In genomic region chr17:86164416-86164815, GRCm38 (mm10) we compare ENCODE assay signal across 29 mouse cellular contexts. TPM values are rescaled to one million over a fixed set of nuclear protein-coding genes. Genes with fewer than 3 reads are reported as not detected.
DNase-seq lines count a peak whose midpoint lies in the region; ATAC-seq and TF ChIP-seq lines count a peak whose summit lies in the region.
"Had no signal": no experiment of that assay in that cellular context is flagged by ENCODE, and none has a peak within 500 bp of the region (broad histone marks: within the 10 kb centered on the region; RNA-seq: fewer than 3 reads in every experiment).

No protein-coding gene starts in this region.

- peaks cover 24% of the 10 kb centered on the region for H3K4me1 ChIP-seq in liver, postnatal 0 days (ENCODE audit: insufficient read depth)
- H3K4me1 ChIP-seq in liver, embryonic 12.5 days: peaks cover 47% of the 10 kb centered on the region
- peaks cover 40% of the 10 kb centered on the region for H3K4me1 ChIP-seq in limb, embryonic 10.5 days

- ATAC-seq in liver, postnatal 0 days: no peak
- no peak for ATAC-seq in liver, embryonic 12.5 days
- peak; percentile 57 for ATAC-seq in granulocyte monocyte progenitor cell, adult 5-6 weeks (replicated peaks; ENCODE audit: poor library complexity, severe bottlenecking)
- peak; percentile 24 for ATAC-seq in monocyte, adult 5-6 weeks (replicated peaks; ENCODE audit: insufficient number of reproducible peaks, low FRiP score, low TSS enrichment, poor library complexity, severe bottlenecking)
- ATAC-seq: forebrain, embryonic 14.5 days; Patski had no signal

- 49% methylated on average over 7 of the region's 7 CpGs for WGBS in liver, postnatal 0 days (ENCODE audit: insufficient replicate concordance)
- WGBS in liver, embryonic 12.5 days (ENCODE audit: insufficient replicate concordance): 65% methylated on average over 7 of the region's 7 CpGs
- WGBS in limb, embryonic 10.5 days: 87% methylated on average over 7 of the region's 7 CpGs

- no peaks in the 10 kb centered on the region for H3K36me3 ChIP-seq in liver, postnatal 0 days (replicated peaks; ENCODE audit: insufficient read depth, low read length)
- no peaks in the 10 kb centered on the region for H3K36me3 ChIP-seq in liver, embryonic 12.5 days
- no peaks in the 10 kb centered on the region for H3K36me3 ChIP-seq in limb, embryonic 10.5 days
- H3K36me3 ChIP-seq: embryonic facial prominence, embryonic 10.5 days; embryonic facial prominence, embryonic 15.5 days; heart, embryonic 13.5 days; hindbrain, embryonic 10.5 days; hindbrain, embryonic 15.5 days had no signal

- H3K27ac ChIP-seq in liver, postnatal 0 days (ENCODE audit: low read depth): no peak overlapping the region
- no peak overlapping the region for H3K27ac ChIP-seq in liver, embryonic 12.5 days
- no peak overlapping the region for H3K27ac ChIP-seq in limb, embryonic 10.5 days
- H3K27ac ChIP-seq: embryonic facial prominence, embryonic 10.5 days; embryonic facial prominence, embryonic 15.5 days; heart, embryonic 13.5 days; hindbrain, embryonic 10.5 days; hindbrain, embryonic 15.5 days had no signal

- H3K9me3 ChIP-seq in liver, postnatal 0 days (ENCODE audit: low read length): no peaks in the 10 kb centered on the region
- no peaks in the 10 kb centered on the region for H3K9me3 ChIP-seq in liver, embryonic 12.5 days (replicated peaks)
- H3K9me3 ChIP-seq in limb, embryonic 10.5 days (replicated peaks): no peaks in the 10 kb centered on the region
- H3K9me3 ChIP-seq: embryonic facial prominence, embryonic 10.5 days; embryonic facial prominence, embryonic 15.5 days; G1E; heart, embryonic 13.5 days; hindbrain, embryonic 10.5 days; hindbrain, embryonic 15.5 days had no signal

- no peak overlapping the region for H3K4me2 ChIP-seq in liver, postnatal 0 days (ENCODE audit: low read depth, low read length)
- H3K4me2 ChIP-seq in liver, embryonic 12.5 days: no peak overlapping the region
- H3K4me2 ChIP-seq: embryonic facial prominence, embryonic 15.5 days; heart, embryonic 13.5 days; hindbrain, embryonic 15.5 days had no signal

- H3K27me3 ChIP-seq in liver, postnatal 0 days (ENCODE audit: insufficient read depth, low read length): peaks cover 17% of the 10 kb centered on the region; the same call in 1 of the 2 replicates
- H3K27me3 ChIP-seq in liver, embryonic 12.5 days (replicated peaks): peaks cover 26% of the 10 kb centered on the region
- peaks cover 6% of the 10 kb centered on the region; the same call in 1 of the 2 replicates for H3K27me3 ChIP-seq in limb, embryonic 10.5 days (ENCODE audit: low read depth, poor library complexity, severe bottlenecking)
- H3K27me3 ChIP-seq: embryonic facial prominence, embryonic 15.5 days; heart, embryonic 13.5 days; Patski had no signal

- peak; percentile 41 for DNase-seq in liver, postnatal 0 days
- peak; percentile 57 for DNase-seq in 416B (ENCODE audit: low read depth)
- DNase-seq in limb, embryonic 10.5 days (ENCODE audit: low spot score): no peak
- no peak for DNase-seq in cerebellum, postnatal 25 days
- DNase-seq: adrenal gland, postnatal 14 days; cerebellum, adult 11-12 months; cerebellum, postnatal 10 days; heart, postnatal 10 days; kidney, postnatal 10 days; layer of hippocampus, postnatal 36 days; liver; lung, adult 18-20 months; lung, postnatal 14 days; midbrain, embryonic 14.5 days; right cerebral cortex, postnatal 25 days; spleen, adult 18-20 months; thymus, adult 2 months; thymus, postnatal 36 days had no signal

- no peak overlapping the region for H3K4me3 ChIP-seq in liver, postnatal 0 days (ENCODE audit: low read depth, low read length)
- no peak overlapping the region for H3K4me3 ChIP-seq in liver, embryonic 12.5 days
- no peak overlapping the region for H3K4me3 ChIP-seq in limb, embryonic 10.5 days
- H3K4me3 ChIP-seq: embryonic facial prominence, embryonic 10.5 days; embryonic facial prominence, embryonic 15.5 days; heart, embryonic 13.5 days; hindbrain, embryonic 10.5 days; hindbrain, embryonic 15.5 days had no signal

- no peak overlapping the region for H3K9ac ChIP-seq in liver, postnatal 0 days (replicated peaks)
- no peak overlapping the region for H3K9ac ChIP-seq in liver, embryonic 12.5 days
- H3K9ac ChIP-seq: embryonic facial prominence, embryonic 15.5 days; heart, embryonic 13.5 days; hindbrain, embryonic 15.5 days had no signal

- TF ChIP-seq CTCF in liver, postnatal 0 days (IDR thresholded peaks at IDR 0.05; ENCODE audit: low read depth): no peak

- TF ChIP-seq EP300 in liver, postnatal 0 days (IDR thresholded peaks at IDR 0.05; ENCODE audit: low read depth): no peak

RNA-seq across cellular contexts. Expression of gene Prkce, which starts 3.2 kb away (rescaled TPM):
- 1.9 and 2.0 TPM in 2 replicates for polyA plus RNA-seq in liver, postnatal 0 days (2015; fragmentation: Nextera tagmentation; extraction: Ambion mirVana)
- 1.9 and 2.3 TPM in 2 replicates for polyA plus RNA-seq in liver, embryonic 12.5 days (2016; fragmentation: Nextera tagmentation; extraction: Ambion mirVana)
- total RNA-seq in granulocyte monocyte progenitor cell, adult 5-6 weeks (2014; fragmentation: Nextera tagmentation): 4.0 and 5.9 TPM in 2 replicates
- total RNA-seq in granulocyte monocyte progenitor cell, adult 5-6 weeks (2017): 2.0 and 2.3 TPM in 2 replicates
- total RNA-seq in monocyte, adult 5-6 weeks (2017): 15.6 to 21.1 TPM (median 15.9 TPM) in 3 replicates
- 4.3 and 4.9 TPM in 2 replicates for polyA plus RNA-seq in limb, embryonic 10.5 days (2016; fragmentation: Nextera tagmentation; extraction: Ambion mirVana)

RNA-seq across cellular contexts. Expression of gene Srbd1, which starts 19.4 kb away (rescaled TPM):
- 3.8 and 3.9 TPM in 2 replicates for polyA plus RNA-seq in liver, postnatal 0 days (2015; fragmentation: Nextera tagmentation; extraction: Ambion mirVana)
- 12.2 and 12.6 TPM in 2 replicates for polyA plus RNA-seq in liver, embryonic 12.5 days (2016; fragmentation: Nextera tagmentation; extraction: Ambion mirVana)
- total RNA-seq in granulocyte monocyte progenitor cell, adult 5-6 weeks (2014; fragmentation: Nextera tagmentation): 26.7 and 30.1 TPM in 2 replicates
- 28.4 and 33.3 TPM in 2 replicates for total RNA-seq in granulocyte monocyte progenitor cell, adult 5-6 weeks (2017)
- total RNA-seq in monocyte, adult 5-6 weeks (2017): 17.4 to 29.5 TPM (median 26.5 TPM) in 3 replicates
- polyA plus RNA-seq in limb, embryonic 10.5 days (2016; fragmentation: Nextera tagmentation; extraction: Ambion mirVana): 22.5 and 24.5 TPM in 2 replicates

Comparison
In these comparisons a context has a peak if more than half of its experiments do, and no peak if none do; other contexts are left out.
1. ATAC-seq: peak in granulocyte monocyte progenitor cell, adult 5-6 weeks (single experiment) and monocyte, adult 5-6 weeks (single experiment); none in liver, postnatal 0 days (single experiment) and liver, embryonic 12.5 days (single experiment).
2. DNase-seq: peak in liver, postnatal 0 days (single experiment) and 416B (single experiment); none in limb, embryonic 10.5 days (single experiment) and cerebellum, postnatal 25 days (0 of 2).